Mouse (Mus musculus) liver, postnatal 0 days (tissue): ENCODE results near the gene Ganab. TPM values are rescaled to one million over a fixed set of nuclear protein-coding genes. Genes with fewer than 3 reads are reported as not detected.
"Not testable (repeated sequence)": the region's sequence is repeated elsewhere in the genome, so short reads cannot be mapped to it uniquely, and the experiment has no call there.

Experiments
- ATAC-seq: fragments of 200-750 bp; cut with Nextera tagmentation; 2 replicates; pipeline ENCODE4 v1.8.0; 2017; ENCODE audit warnings: mild to moderate bottlenecking, moderate library complexity
- DNase-seq: peaks from one replicate; pipeline ENCODE4 v3.0.0-alpha.2; 2016
- H3K27ac ChIP-seq: fragments of 300-500 bp; sonication (generic); 2 replicates; pipeline ENCODE4 v1.5.1; 2014; ENCODE audit warnings: antibody characterized with exemption, moderate library complexity, mild to moderate bottlenecking, low read depth
- H3K27me3 ChIP-seq: fragments of 300-500 bp; sonication (generic); 2 replicates; pipeline ENCODE4 v1.6.1; 2014; ENCODE audit warnings: low read length, control low read depth, mixed read lengths; ENCODE audit not compliant: insufficient read depth
- H3K36me3 ChIP-seq: fragments of 300-500 bp; sonication (generic); replicated peaks from 2 replicates; pipeline ENCODE4 v1.6.1; 2014; ENCODE audit warnings: mild to moderate bottlenecking, control low read depth, low read length, moderate library complexity, mixed read lengths; ENCODE audit not compliant: insufficient read depth
- H3K4me1 ChIP-seq: fragments of 300-500 bp; sonication (generic); 2 replicates; pipeline ENCODE4 v1.6.1; 2014; ENCODE audit warnings: antibody characterized with exemption, mild to moderate bottlenecking, control low read depth; ENCODE audit not compliant: insufficient read depth
- H3K4me2 ChIP-seq: fragments of 300-500 bp; sonication (generic); 2 replicates; pipeline ENCODE4 v1.6.1; 2014; ENCODE audit warnings: low read depth, mild to moderate bottlenecking, low read length, moderate library complexity, mixed read lengths
- H3K4me3 ChIP-seq: fragments of 300-500 bp; sonication (generic); 2 replicates; pipeline ENCODE4 v1.5.1; 2014; ENCODE audit warnings: low read depth, low read length
- H3K9ac ChIP-seq: fragments of 300-500 bp; sonication (generic); replicated peaks from 2 replicates; pipeline ENCODE4 v1.6.1; 2014; ENCODE audit warnings: mild to moderate bottlenecking, moderate library complexity
- H3K9me3 ChIP-seq: fragments of 300-500 bp; sonication (generic); 2 replicates; pipeline ENCODE4 v1.6.1; 2016; ENCODE audit warnings: mild to moderate bottlenecking, control low read depth, low read length, mixed read lengths
- CTCF ChIP-seq: sonication (generic); IDR thresholded peaks from 2 replicates; pipeline ENCODE4 v1.5.1; 2016; ENCODE audit warnings: antibody characterized with exemption, low read depth
- EP300 ChIP-seq: IDR thresholded peaks from 2 replicates; pipeline ENCODE4 v1.6.1; 2016; ENCODE audit warnings: antibody characterized with exemption, low read depth, mild to moderate bottlenecking
- WGBS: fragments of 180-500 bp; shearing (Covaris S2); extraction: QIAGEN DNeasy Blood & Tissue Kit; methylation state at CpG from one replicate; pipeline ENCODE4 v1.1.7; 2014; ENCODE audit not compliant: insufficient replicate concordance; 5-methylcytosine and 5-hydroxymethylcytosine counted together
- polyA plus RNA-seq: library from polyadenylated mRNA; unstranded; fragments of >200 nt; fragmentation: Nextera tagmentation; extraction: Ambion mirVana; gene quantifications from 2 replicates; pipeline ENCODE4 v1.2.1, GENCODE M21; 2015

The Ganab gene
- polyA plus RNA-seq, 1 experiment from 2014 or later, result 32.4 TPM

DNA sequence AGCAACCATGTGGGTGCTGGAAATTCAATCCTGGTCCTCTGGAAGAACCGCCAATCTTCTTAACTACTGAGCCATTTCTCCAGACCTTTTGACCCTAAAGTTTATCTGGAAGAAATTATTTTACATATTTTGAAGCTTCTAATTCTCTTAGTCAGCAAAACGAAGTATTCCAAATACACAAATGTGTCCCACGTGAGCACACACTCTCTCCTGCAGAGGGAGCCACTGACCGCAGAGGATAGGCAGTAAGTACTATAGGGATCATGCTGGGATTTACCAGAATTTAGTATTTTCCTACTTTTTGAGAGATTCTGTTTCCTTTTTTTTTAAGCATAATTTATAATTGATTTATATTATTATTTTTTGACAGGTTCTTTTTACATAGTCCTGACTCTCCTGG lies 40.2 kb upstream of the Ganab start:
- Histone ChIP-seq H3K4me2 (no peak overlapping the region), H3K4me3 (no peak overlapping the region), H3K27me3 (no peaks in the 10 kb centered on the region), H3K36me3 (no peaks in the 10 kb centered on the region), H3K9ac (no peak overlapping the region), H3K4me1 (no peaks in the 10 kb centered on the region), H3K9me3 (no peaks in the 10 kb centered on the region), H3K27ac (no peak overlapping the region)
- peak; percentile 66 for DNase-seq
- TF ChIP-seq CTCF (peak; percentile 83), EP300 (no peak)
- WGBS, result 32% methylated on average over 4 of the region's 4 CpGs
- peak; percentile 57; the same call in 1 of the 2 replicates for ATAC-seq

DNA sequence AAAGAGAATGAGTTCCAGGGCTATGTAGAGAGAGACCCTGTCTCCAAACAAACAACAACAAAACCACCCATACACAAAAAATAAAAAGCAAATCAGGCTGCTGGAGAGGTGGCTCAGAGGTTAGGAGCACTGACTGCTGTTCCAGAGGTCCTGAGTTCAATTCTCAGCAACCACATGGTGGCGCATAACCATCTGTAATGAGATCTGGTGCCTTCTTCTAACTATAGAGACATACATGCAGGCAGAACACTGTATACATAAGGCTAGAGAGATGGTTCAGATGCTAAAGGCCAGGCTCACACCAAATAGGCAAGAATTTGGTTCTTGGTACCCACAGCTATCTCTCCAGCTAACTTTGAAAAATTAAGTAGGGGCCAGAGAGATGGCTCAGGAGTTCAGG lies 38.9 kb upstream of the Ganab start:
- TF ChIP-seq CTCF, result peak; percentile 76
- TF ChIP-seq EP300, result no peak
- no peaks in the 10 kb centered on the region for H3K9me3 ChIP-seq
- no peak overlapping the region for H3K27ac ChIP-seq
- H3K4me3 ChIP-seq, result no peak overlapping the region
- 19% methylated on average over 1 of the region's 1 CpGs for WGBS
- H3K27me3 ChIP-seq, result no peaks in the 10 kb centered on the region
- DNase-seq (no peak), ATAC-seq (no peak)
- no peaks in the 10 kb centered on the region for H3K36me3 ChIP-seq
- no peak overlapping the region for H3K4me2 ChIP-seq
- H3K9ac ChIP-seq, result no peak overlapping the region
- no peaks in the 10 kb centered on the region for H3K4me1 ChIP-seq

DNA sequence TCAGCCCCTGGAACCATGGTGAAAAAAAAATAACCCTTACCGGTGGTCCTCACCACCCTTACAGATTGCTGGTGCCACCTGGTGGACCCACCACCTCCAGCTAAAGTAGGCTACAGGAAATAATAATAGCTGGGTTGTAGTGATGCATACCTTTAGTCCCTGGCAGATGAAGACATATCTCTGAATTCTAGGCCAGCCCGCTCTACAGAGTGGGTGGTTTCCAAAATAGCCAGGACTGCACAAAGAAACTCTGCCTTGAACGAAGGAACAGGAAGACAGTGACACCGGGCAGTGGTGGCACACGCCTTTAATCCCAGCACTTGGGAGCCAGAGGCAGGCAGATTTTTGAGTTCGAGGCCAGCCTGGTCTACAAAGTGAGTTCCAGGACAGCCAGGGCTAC lies 33.6 kb upstream of the Ganab start:
- Histone ChIP-seq H3K4me3 (no peak overlapping the region), H3K27me3 (no peaks in the 10 kb centered on the region), H3K27ac (no peak overlapping the region), H3K4me1 (no peaks in the 10 kb centered on the region), H3K9ac (no peak overlapping the region), H3K36me3 (no peaks in the 10 kb centered on the region), H3K9me3 (no peaks in the 10 kb centered on the region), H3K4me2 (no peak overlapping the region)
- ATAC-seq, result no peak
- DNase-seq, result no peak
- 75% methylated on average over 6 of the region's 6 CpGs for WGBS
- no peak for TF ChIP-seq CTCF
- TF ChIP-seq EP300, result no peak

DNA sequence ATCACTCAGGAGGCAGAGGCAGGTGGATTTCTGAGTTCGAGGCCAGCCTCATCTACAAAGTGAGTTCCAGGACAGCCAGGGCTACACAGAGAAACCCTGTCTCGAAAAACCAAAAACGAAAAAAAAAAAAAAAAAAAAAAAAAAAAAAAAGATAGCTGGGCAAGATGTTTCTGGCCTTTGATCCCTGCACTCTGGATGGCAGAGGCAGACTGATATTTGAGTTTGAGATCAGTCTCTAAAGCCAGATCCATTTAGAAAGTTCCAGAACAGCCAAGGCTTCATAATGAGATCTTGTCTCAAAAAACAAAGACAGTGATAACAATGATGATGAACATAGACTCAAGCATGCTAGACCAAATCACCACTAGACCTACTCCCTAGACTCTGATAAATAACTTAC lies 27.5 kb upstream of the Ganab start:
- WGBS, result 56% methylated on average over 3 of the region's 3 CpGs
- Histone ChIP-seq H3K4me3 (peak overlapping the region; percentile 96), H3K4me2 (peak overlapping the region; percentile 77), H3K27ac (peak overlapping the region; percentile 86), H3K36me3 (peaks cover 18% of the 10 kb centered on the region), H3K4me1 (peaks cover 11% of the 10 kb centered on the region; the same call in 1 of the 2 replicates), H3K9ac (peak overlapping the region; percentile 98)
- not testable (repeated sequence) for H3K27me3 ChIP-seq, DNase-seq, ATAC-seq, H3K9me3 ChIP-seq

DNA sequence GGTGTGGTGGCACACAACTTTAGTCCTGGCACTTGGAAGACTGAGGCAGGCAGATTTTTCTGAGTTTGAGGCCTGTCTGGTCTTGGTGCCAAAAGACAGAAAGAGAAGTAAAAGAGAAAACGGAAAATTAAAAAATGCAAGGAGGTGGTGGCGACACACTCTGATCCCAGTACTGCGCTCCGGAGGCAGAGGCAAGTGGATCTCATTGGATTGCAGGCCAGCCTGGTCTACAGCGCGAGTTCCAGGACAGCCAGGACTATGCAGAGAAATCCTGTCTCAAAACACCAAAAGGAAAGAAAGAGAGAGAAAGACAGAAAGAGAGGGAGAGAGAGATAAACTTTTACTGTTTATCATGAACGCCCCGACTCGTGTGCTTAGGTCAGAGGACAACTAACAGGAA lies 27.0 kb upstream of the Ganab start:
- H3K9ac ChIP-seq, result peak overlapping the region; percentile 98
- H3K4me3 ChIP-seq, result peak overlapping the region; percentile 96
- DNase-seq (peak; percentile 17), ATAC-seq (0 out of 2 replicates have a peak, but pooled peaks have one; percentile 9)
- H3K27ac ChIP-seq, result peak overlapping the region; percentile 74
- 25% methylated on average over 9 of the region's 9 CpGs for WGBS
- H3K27me3 ChIP-seq, result no peaks in the 10 kb centered on the region
- H3K9me3 ChIP-seq, result no peaks in the 10 kb centered on the region
- H3K4me1 ChIP-seq, result peaks cover 11% of the 10 kb centered on the region; the same call in 1 of the 2 replicates
- peak overlapping the region; percentile 77 for H3K4me2 ChIP-seq
- H3K36me3 ChIP-seq, result peaks cover 22% of the 10 kb centered on the region
- TF ChIP-seq EP300 (no peak), CTCF (no peak)

DNA sequence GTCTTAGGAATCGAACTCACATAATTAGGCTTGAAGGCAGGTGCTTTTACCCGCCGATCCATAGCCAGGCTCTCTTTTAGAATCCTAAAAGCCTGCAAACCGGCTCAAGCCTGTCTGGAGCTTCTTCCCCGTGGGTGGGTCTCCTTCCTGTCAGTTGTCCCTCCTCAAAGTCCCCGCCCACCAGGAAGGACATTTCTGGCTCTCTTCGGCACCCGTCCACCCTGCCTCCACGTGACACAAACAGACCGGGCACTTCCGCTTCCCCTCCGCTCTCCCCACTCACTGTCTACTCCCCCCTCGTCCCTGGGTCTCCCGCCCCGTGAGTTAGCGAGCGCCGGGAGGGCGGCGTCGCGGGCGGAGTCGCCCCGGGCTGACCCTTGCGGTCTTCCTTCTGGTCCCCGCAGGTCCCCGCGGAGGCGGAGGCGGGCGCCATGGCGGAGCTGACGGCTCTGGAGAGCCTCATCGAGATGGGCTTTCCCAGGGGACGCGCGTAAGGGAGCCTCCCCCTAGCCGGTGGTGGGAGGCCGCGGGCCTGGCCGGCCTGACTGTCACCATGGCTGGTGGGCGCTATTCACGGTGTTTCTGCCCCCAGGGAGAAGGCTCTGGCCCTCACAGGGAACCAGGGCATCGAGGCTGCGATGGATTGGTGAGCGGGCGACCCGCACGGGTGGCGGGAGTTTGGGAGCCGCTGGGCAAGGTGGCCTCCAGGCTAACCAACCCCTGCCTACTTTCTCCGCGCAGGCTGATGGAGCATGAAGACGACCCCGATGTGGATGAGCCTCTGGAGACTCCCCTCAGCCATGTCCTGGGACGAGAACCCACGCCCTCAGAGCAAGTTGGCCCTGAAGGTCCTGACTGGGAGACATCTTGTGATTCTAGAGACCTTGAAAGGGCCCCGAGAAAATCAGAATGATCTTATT lies 26.3 kb upstream of the Ganab start, which contains the start of gene Ubxn1:
TSS of gene Ubxn1 (plus strand) at position 230 of the 920 bp plus-strand sequence.
- Histone ChIP-seq H3K27me3 (no peaks in the 10 kb centered on the region), H3K27ac (peak within 1 kb of the TSS; percentile 94), H3K9ac (peak within 1 kb of the TSS; percentile 98), H3K4me1 (peaks cover 11% of the 10 kb centered on the region; the same call in 1 of the 2 replicates), H3K36me3 (peaks cover 29% of the 10 kb centered on the region), H3K9me3 (no peaks in the 10 kb centered on the region), H3K4me2 (peak within 1 kb of the TSS; percentile 77), H3K4me3 (peak within 1 kb of the TSS; percentile 96)
- ATAC-seq, result peak; percentile 97
- TF ChIP-seq EP300, result peak; percentile 82
- TF ChIP-seq CTCF, result 0 out of 2 replicates have a peak, but pooled peaks have one; percentile 2
- peak; percentile 97 for DNase-seq
- under 1% methylated on average over 59 of the region's 59 CpGs for WGBS
